Mouse (Mus musculus) cerebellum, adult 18-20 months (tissue): Measurements from ENCODE around the gene Capn1.

Source experiments
- DNase-seq, 2 experiments: peaks; one replicate each; pipeline ENCODE4 v3.0.0; 2021

Gene Capn1

GRCm38 (mm10) chr19:6038326-6038725, 22.6 kb upstream of the Capn1 start:
- no peak for DNase-seq

- no peak for DNase-seq
Measured at GRCm38 (mm10) chr19:6037695-6038094, 22.0 kb upstream of the Capn1 start.

GRCm38 (mm10) chr19:6035966-6036585, 20.4 kb upstream of the Capn1 start:
- DNase-seq: no peak

GRCm38 (mm10) chr19:6030520-6031280, 15.0 kb upstream of the Capn1 start:
- no peak for DNase-seq

GRCm38 (mm10) chr19:6029426-6029825, 13.7 kb upstream of the Capn1 start:
- DNase-seq: no peak

- no peak for DNase-seq
Measured at GRCm38 (mm10) chr19:6028991-6029390, 13.3 kb upstream of the Capn1 start.

GRCm38 (mm10) chr19:6023930-6024329, 8.2 kb upstream of the Capn1 start:
- no peak for DNase-seq

GRCm38 (mm10) chr19:6023059-6023458, 7.4 kb upstream of the Capn1 start:
- no peak for DNase-seq

GRCm38 (mm10) chr19:6020276-6020675, 4.6 kb upstream of the Capn1 start:
- no peak for DNase-seq

GRCm38 (mm10) chr19:6018142-6019089, 2.7 kb upstream of the Capn1 start:
- DNase-seq: peak; percentile 90

- peak in 1 of 2 experiments; percentile 19 for DNase-seq
Measured at GRCm38 (mm10) chr19:6016532-6016931, 835 bp upstream of the Capn1 start.

- DNase-seq: peak; percentile 47 to 61
Measured at GRCm38 (mm10) chr19:6014991-6015510, 646 bp downstream of the Capn1 start.

GRCm38 (mm10) chr19:6013691-6014090, 2.0 kb downstream of the Capn1 start:
- DNase-seq: no peak

- DNase-seq: no peak
Measured at GRCm38 (mm10) chr19:6009137-6009536, 6.6 kb downstream of the Capn1 start.

- DNase-seq: no peak
Measured at GRCm38 (mm10) chr19:6007013-6007412, 8.7 kb downstream of the Capn1 start.

- no peak for DNase-seq
Measured at GRCm38 (mm10) chr19:6005541-6005940, 10.2 kb downstream of the Capn1 start.

- DNase-seq: no peak
Measured at GRCm38 (mm10) chr19:5999969-6000368, 15.7 kb downstream of the Capn1 start.

- DNase-seq: no peak
Measured at GRCm38 (mm10) chr19:5998180-5998579, 17.5 kb downstream of the Capn1 start.

- no peak for DNase-seq
Measured at GRCm38 (mm10) chr19:5994711-5995110, 21.0 kb downstream of the Capn1 start.

- DNase-seq: no peak
Measured at GRCm38 (mm10) chr19:5992012-5992411, 23.7 kb downstream of the Capn1 start.

- no peak for DNase-seq
Measured at GRCm38 (mm10) chr19:5991467-5991866, 24.2 kb downstream of the Capn1 start.

GRCm38 (mm10) chr19:5990921-5991320, 24.8 kb downstream of the Capn1 start:
- DNase-seq: no peak

- DNase-seq: no peak
Measured at GRCm38 (mm10) chr19:5990033-5990432, 25.7 kb downstream of the Capn1 start.
